Mouse (Mus musculus) CD4-positive, CD25-positive, alpha-beta regulatory T cell, adult 4 months (primary cell): ENCODE data around the gene Dis3. TPM values are rescaled to one million over a fixed set of nuclear protein-coding genes. Genes with fewer than 3 reads are reported as not detected.

ENCODE experiments used
- ATAC-seq: one replicate; pipeline ENCODE4 v1.8.0; 2017
- polyA plus RNA-seq, 2 experiments: library from polyadenylated mRNA; unstranded; fragments of 100-300 nt; shearing (Covaris generic); gene quantifications; one replicate each; pipeline ENCODE4 v1.2.1; 2017

Gene Dis3
- polyA plus RNA-seq, result 1 to 10 TPM; 5.7 to 9.4 TPM

GRCm38 (mm10) chr14:99099267-99099966 lies at the start of gene Dis3, which contains the start of gene Pibf1:
Dis3 (minus strand) TSS chr14:99099770.
Pibf1 (plus strand) TSS chr14:99099424.
- peak; percentile 98 for ATAC-seq

GRCm38 (mm10) chr14:99146841-99147240 lies 47.3 kb upstream of the Dis3 start:
- no peak for ATAC-seq

GRCm38 (mm10) chr14:99141786-99142633 lies 42.4 kb upstream of the Dis3 start:
- peak; percentile 91 for ATAC-seq

- no peak for ATAC-seq
Observed at GRCm38 (mm10) chr14:99140036-99140435, 40.5 kb upstream of the Dis3 start.

GRCm38 (mm10) chr14:99136297-99136696 lies 36.7 kb upstream of the Dis3 start:
- no peak for ATAC-seq

GRCm38 (mm10) chr14:99135761-99136160 lies 36.2 kb upstream of the Dis3 start:
- ATAC-seq, result no peak

- no peak for ATAC-seq
Observed at GRCm38 (mm10) chr14:99134048-99134447, 34.5 kb upstream of the Dis3 start.

- no peak for ATAC-seq
Observed at GRCm38 (mm10) chr14:99129050-99129449, 29.5 kb upstream of the Dis3 start.

GRCm38 (mm10) chr14:99127509-99127908 lies 27.9 kb upstream of the Dis3 start:
- no peak for ATAC-seq

- ATAC-seq, result no peak
Observed at GRCm38 (mm10) chr14:99126713-99127112, 27.1 kb upstream of the Dis3 start.

- no peak for ATAC-seq
Observed at GRCm38 (mm10) chr14:99124076-99124475, 24.5 kb upstream of the Dis3 start.

- no peak for ATAC-seq
Observed at GRCm38 (mm10) chr14:99121584-99122339, 22.2 kb upstream of the Dis3 start.

GRCm38 (mm10) chr14:99117576-99117975 lies 18.0 kb upstream of the Dis3 start:
- ATAC-seq, result no peak

GRCm38 (mm10) chr14:99108762-99109161 lies 9.2 kb upstream of the Dis3 start:
- no peak for ATAC-seq

GRCm38 (mm10) chr14:99107631-99108187 lies 8.1 kb upstream of the Dis3 start:
- ATAC-seq, result no peak

- ATAC-seq, result no peak
Observed at GRCm38 (mm10) chr14:99106671-99107070, 7.1 kb upstream of the Dis3 start.

- ATAC-seq, result no peak
Observed at GRCm38 (mm10) chr14:99104542-99105123, 5.1 kb upstream of the Dis3 start.

- no peak for ATAC-seq
Observed at GRCm38 (mm10) chr14:99103050-99103449, 3.5 kb upstream of the Dis3 start.

- ATAC-seq, result no peak
Observed at GRCm38 (mm10) chr14:99099967-99100587, 507 bp upstream of the Dis3 start.

GRCm38 (mm10) chr14:99088947-99089346 lies 10.6 kb downstream of the Dis3 start:
- no peak for ATAC-seq

- no peak for ATAC-seq
Observed at GRCm38 (mm10) chr14:99071146-99071545, 28.4 kb downstream of the Dis3 start.

GRCm38 (mm10) chr14:99063091-99063490 lies 36.5 kb downstream of the Dis3 start:
- ATAC-seq, result no peak
